Mouse (Mus musculus) myocyte (in vitro differentiated cells): ENCODE results near the gene Tubg2.

ENCODE experiments used
- CEBPB ChIP-seq: IDR thresholded peaks from 2 replicates; pipeline ENCODE4 v1.6.1; 2011; ENCODE audit warnings: mild to moderate bottlenecking, moderate library complexity; ENCODE audit not compliant: poor library complexity, insufficient read depth, severe bottlenecking
- E2F4 ChIP-seq: IDR thresholded peaks from one replicate; pipeline ENCODE4 v1.6.1; 2011; ENCODE audit warnings: mild to moderate bottlenecking, control low read depth, moderate library complexity; ENCODE audit not compliant: insufficient read depth
- MYOD1 ChIP-seq, 3 experiments: IDR thresholded peaks; one replicate each; pipeline ENCODE4 v1.6.1; 2011; ENCODE audit warnings: control low read depth in 2 of 3, low read depth in 2 of 3, mild to moderate bottlenecking in 2 of 3, moderate library complexity in 1 of 3; ENCODE audit not compliant: insufficient read length in 2 of 3, control insufficient read depth in 1 of 3
- MYOG ChIP-seq, 3 experiments: IDR thresholded peaks; one replicate each; pipeline ENCODE4 v1.6.1; 2011; ENCODE audit warnings: control low read depth in 2 of 3, low read depth in 2 of 3, mild to moderate bottlenecking in 2 of 3; ENCODE audit not compliant: insufficient read length in 2 of 3, control insufficient read depth in 1 of 3, insufficient read depth in 1 of 3
- POLR2A ChIP-seq: IDR thresholded peaks from one replicate; pipeline ENCODE4 v1.6.1; 2011; ENCODE audit warnings: low read depth, mild to moderate bottlenecking, control low read depth, moderate library complexity; ENCODE audit not compliant: insufficient read length
- POLR2AphosphoS2 ChIP-seq: IDR thresholded peaks from one replicate; pipeline ENCODE4 v1.6.1; 2011; ENCODE audit warnings: low read depth, control low read depth; ENCODE audit not compliant: insufficient read length
- TCF12 ChIP-seq: IDR thresholded peaks from one replicate; pipeline ENCODE4 v1.6.1; 2011; ENCODE audit warnings: mild to moderate bottlenecking, control low read depth; ENCODE audit not compliant: poor library complexity, insufficient read depth, severe bottlenecking
- USF1 ChIP-seq: IDR thresholded peaks from one replicate; pipeline ENCODE4 v1.6.1; 2011; ENCODE audit warnings: low read depth, mild to moderate bottlenecking, control low read depth, moderate library complexity

DNA sequence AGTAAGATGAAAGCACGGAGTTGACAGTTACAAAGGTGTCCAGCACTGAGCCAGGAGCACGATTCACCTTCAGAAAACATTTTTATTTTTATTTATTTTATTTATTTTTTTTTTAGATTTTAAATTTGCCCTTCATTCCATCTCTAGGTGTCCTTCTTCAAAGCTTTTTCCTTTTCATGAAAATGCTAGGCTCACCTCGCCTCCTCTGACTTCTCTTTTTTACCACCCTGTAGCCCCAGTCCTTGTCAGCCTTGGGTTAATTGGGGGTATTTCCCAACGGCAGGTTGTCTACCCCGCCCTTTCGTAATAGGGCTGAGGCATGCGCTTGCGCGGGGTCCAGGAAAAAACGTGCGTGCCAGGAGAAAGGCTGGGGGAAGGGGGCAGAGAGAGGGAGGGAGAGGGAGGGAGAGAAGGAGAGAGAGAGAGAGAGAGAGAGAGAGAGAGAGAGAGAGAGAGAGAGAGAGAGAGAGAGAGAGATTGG is 20.0 kb downstream of the Tubg2 start:
- no peak for TF ChIP-seq E2F4
- TF ChIP-seq POLR2A, result no peak
- no peak for TF ChIP-seq MYOG (IDR thresholded peaks at IDR 0.05; ENCODE audit: control insufficient read depth in 1 of 3, insufficient read depth in 1 of 3, insufficient read length in 2 of 3, low read depth in 2 of 3)
- TF ChIP-seq POLR2AphosphoS2, result no peak
- TF ChIP-seq CEBPB, result no peak
- TF ChIP-seq MYOD1 (IDR thresholded peaks at IDR 0.05; ENCODE audit: control insufficient read depth in 1 of 3, insufficient read length in 2 of 3, low read depth in 2 of 3), result no peak
- TF ChIP-seq USF1, result no peak
- TF ChIP-seq TCF12, result no peak
